9 mouse cellular contexts compared by ENCODE assay signal in the genomic region with DNA sequence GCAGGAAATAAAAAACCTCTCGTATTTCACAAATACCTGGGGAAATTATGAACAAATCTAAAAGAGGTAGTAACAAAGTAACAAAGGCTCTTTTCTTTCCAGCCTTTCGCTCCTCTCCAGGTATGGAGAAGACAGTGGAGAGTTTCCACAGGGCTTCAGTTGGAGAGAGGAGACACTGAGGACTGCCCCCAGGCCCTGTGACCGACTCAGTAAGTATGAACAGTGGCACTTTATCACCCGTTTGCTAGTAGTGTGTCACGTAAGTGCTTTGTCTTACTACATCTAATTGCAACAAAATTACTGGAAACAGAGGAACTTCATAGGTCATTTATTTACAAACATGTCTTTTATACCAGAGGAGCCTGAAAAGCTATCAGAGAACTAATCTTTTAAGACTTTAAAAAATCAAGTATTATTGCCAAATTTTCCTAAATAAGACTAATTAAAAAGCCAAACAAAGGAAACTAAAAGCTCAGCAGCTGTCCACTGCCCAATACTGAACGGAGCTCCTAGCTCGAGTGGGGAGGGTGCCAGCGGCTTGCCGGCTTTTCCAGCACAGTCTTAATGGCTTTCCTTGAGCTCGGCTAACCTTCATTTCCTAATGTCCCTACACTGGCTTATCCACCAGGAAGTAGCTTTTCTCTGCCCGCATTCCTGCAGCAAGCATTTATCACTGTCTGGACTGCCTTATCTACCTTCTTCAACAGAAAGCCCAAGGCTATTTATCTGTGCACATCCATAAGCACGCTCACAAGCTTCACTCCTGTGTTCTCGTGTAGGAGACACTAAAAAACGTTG. TPM values are rescaled to one million over a fixed set of nuclear protein-coding genes. Genes with fewer than 3 reads are reported as not detected.
DNase-seq lines count a peak whose midpoint lies in the region; ATAC-seq and TF ChIP-seq lines count a peak whose summit lies in the region.
"Had no signal": no experiment of that assay in that cellular context is flagged by ENCODE, and none has a peak within 500 bp of the region (broad histone marks: within the 10 kb centered on the region; RNA-seq: fewer than 3 reads in every experiment).

No protein-coding gene starts in this region.

- intact Hi-C loops in gastrocnemius, adult 2 months (cut with DNase I): no loop called here

- H3K36me3 ChIP-seq in heart, embryonic 12.5 days: peaks cover 3% of the 10 kb centered on the region; the same call in 1 of the 2 replicates
- no peaks in the 10 kb centered on the region for H3K36me3 ChIP-seq in midbrain, embryonic 13.5 days

- no peak for TF ChIP-seq CTCF in gastrocnemius, adult 2 months (IDR thresholded peaks at IDR 0.05)

- H3K27ac ChIP-seq in gastrocnemius, adult 2 months: peak overlapping the region; percentile 73
- peak overlapping the region; percentile 79 for H3K27ac ChIP-seq in heart, embryonic 12.5 days (ENCODE audit: poor library complexity, severe bottlenecking)
- H3K27ac ChIP-seq in midbrain, embryonic 13.5 days: peak overlapping the region; percentile 93

- no peaks in the 10 kb centered on the region for H3K9me3 ChIP-seq in heart, embryonic 12.5 days (replicated peaks)
- H3K9me3 ChIP-seq in midbrain, embryonic 13.5 days: no peaks in the 10 kb centered on the region

- H3K4me3 ChIP-seq in gastrocnemius, adult 2 months: peak overlapping the region; percentile 70
- peak overlapping the region; percentile 13; the same call in 1 of the 2 replicates for H3K4me3 ChIP-seq in heart, embryonic 12.5 days
- H3K4me3 ChIP-seq in midbrain, embryonic 13.5 days (replicated peaks): no peak overlapping the region

- H3K9ac ChIP-seq in heart, embryonic 12.5 days: peak overlapping the region; percentile 67
- peak overlapping the region; percentile 33; the same call in 1 of the 2 replicates for H3K9ac ChIP-seq in midbrain, embryonic 13.5 days (replicated peaks)

- 0 out of 2 replicates have a peak, but pooled peaks cover 4% of the 10 kb centered on the region for H3K27me3 ChIP-seq in heart, embryonic 12.5 days (replicated peaks)
- H3K27me3 ChIP-seq in midbrain, embryonic 13.5 days: no peaks in the 10 kb centered on the region

- ATAC-seq in heart, embryonic 12.5 days (ENCODE audit: insufficient number of reproducible peaks, low FRiP score): 0 out of 2 replicates have a peak, but pooled peaks have one; percentile 52
- peak; percentile 49; the same call in 1 of the 2 replicates for ATAC-seq in midbrain, embryonic 13.5 days
- no peak for ATAC-seq in megakaryocyte, adult 5-6 weeks (ENCODE audit: poor library complexity, severe bottlenecking)

- DNase-seq in gastrocnemius, adult 2 months: peak; percentile 56
- DNase-seq in gastrocnemius, adult 18-20 months (ENCODE audit: low spot score): no peak
- DNase-seq in adrenal gland, postnatal 25 days: peak; percentile 42
- peak; percentile 23 to 48 for DNase-seq in kidney, postnatal 36 days
- DNase-seq in urinary bladder, postnatal 10 days (ENCODE audit: low spot score): no peak

- 17% methylated on average over 14 of the region's 14 CpGs for WGBS in heart, embryonic 12.5 days
- WGBS in midbrain, embryonic 13.5 days: 32% methylated on average over 14 of the region's 14 CpGs

- peaks cover 44% of the 10 kb centered on the region for H3K4me1 ChIP-seq in heart, embryonic 12.5 days (replicated peaks)
- peaks cover 50% of the 10 kb centered on the region for H3K4me1 ChIP-seq in midbrain, embryonic 13.5 days (replicated peaks)

- H3K4me2 ChIP-seq in heart, embryonic 12.5 days: peak overlapping the region; percentile 52
- H3K4me2 ChIP-seq in midbrain, embryonic 13.5 days (replicated peaks): peak overlapping the region; percentile 19; the same call in 1 of the 2 replicates

RNA-seq across cellular contexts. Expression of a gene that starts 19.6 kb away (rescaled TPM):
- total RNA-seq in gastrocnemius, adult 2 months (2021): 1 to 10 TPM in 1 of 2 experiments, under 1 TPM in 1; 0.20 to 1.6 TPM
- under 1 TPM; 0.78 to 0.80 TPM for total RNA-seq in gastrocnemius, adult 18-20 months (2021)
- 5.7 and 9.9 TPM in 2 replicates for total RNA-seq in adrenal gland, postnatal 25 days (2021)
- 11.9 TPM in 2 replicates for polyA plus RNA-seq in heart, embryonic 12.5 days (2016; fragmentation: Nextera tagmentation; extraction: Ambion mirVana)
- 15.5 and 17.1 TPM in 2 replicates for polyA plus RNA-seq in midbrain, embryonic 13.5 days (2015; fragmentation: Nextera tagmentation; extraction: Ambion mirVana)
- total RNA-seq in megakaryocyte, adult 5-6 weeks (2015): 3.5 and 6.0 TPM in 2 replicates
- total RNA-seq in megakaryocyte, adult 5-6 weeks (2017): 2.0 and 3.1 TPM in 2 replicates

RNA-seq across cellular contexts. Expression of a gene that starts 34.9 kb away (rescaled TPM):
- total RNA-seq in gastrocnemius, adult 2 months (2021): not detected
- total RNA-seq in gastrocnemius, adult 18-20 months (2021): not detected
- not detected in 2 replicates for total RNA-seq in adrenal gland, postnatal 25 days (2021)
- 1.8 and 2.0 TPM in 2 replicates for polyA plus RNA-seq in heart, embryonic 12.5 days (2016; fragmentation: Nextera tagmentation; extraction: Ambion mirVana)
- 0.63 and 0.79 TPM in 2 replicates for polyA plus RNA-seq in midbrain, embryonic 13.5 days (2015; fragmentation: Nextera tagmentation; extraction: Ambion mirVana)
- not detected in 2 replicates for total RNA-seq in megakaryocyte, adult 5-6 weeks (2015)
- not detected in 2 replicates for total RNA-seq in megakaryocyte, adult 5-6 weeks (2017)
- total RNA-seq: common myeloid progenitor, adult 5-6 weeks had no signal

RNA-seq across cellular contexts. Expression of a gene that starts 49.4 kb away (rescaled TPM):
- 1 to 10 TPM; 1.6 to 2.4 TPM for total RNA-seq in gastrocnemius, adult 2 months (2021)
- total RNA-seq in gastrocnemius, adult 18-20 months (2021): 1 to 10 TPM; 1.8 to 3.2 TPM
- total RNA-seq in adrenal gland, postnatal 25 days (2021): 54.9 and 56.7 TPM in 2 replicates
- 3,424 and 3,742 TPM in 2 replicates for polyA plus RNA-seq in heart, embryonic 12.5 days (2016; fragmentation: Nextera tagmentation; extraction: Ambion mirVana)
- 409 and 424 TPM in 2 replicates for polyA plus RNA-seq in midbrain, embryonic 13.5 days (2015; fragmentation: Nextera tagmentation; extraction: Ambion mirVana)
- total RNA-seq in megakaryocyte, adult 5-6 weeks (2015): not detected in 2 replicates
- total RNA-seq in megakaryocyte, adult 5-6 weeks (2017): 0.07 and 0.20 TPM in 2 replicates

Comparison
In these comparisons a context has a peak if more than half of its experiments do, and no peak if none do; other contexts are left out.
1. DNase-seq: peak in gastrocnemius, adult 2 months (single experiment), adrenal gland, postnatal 25 days (single experiment) and kidney, postnatal 36 days (2 of 2); none in gastrocnemius, adult 18-20 months (single experiment) and urinary bladder, postnatal 10 days (single experiment).
2. RNA of a gene that starts 49.4 kb away (total RNA-seq): 54.9 to 56.7 TPM in adrenal gland, postnatal 25 days; 1.8 to 3.2 TPM in gastrocnemius, adult 18-20 months, 1.6 to 2.4 TPM in gastrocnemius, adult 2 months and 0.07 to 0.20 TPM in megakaryocyte, adult 5-6 weeks; every median in the first group is over 10 times any median in the second.
3. Peak in every context shown above with its lines, with median percentiles within 50 percentile points of each other: H3K27ac ChIP-seq.